Mouse (Mus musculus) common myeloid progenitor, adult 5-6 weeks (primary cell): Measurements from ENCODE around the gene Pold2. TPM values are rescaled to one million over a fixed set of nuclear protein-coding genes. Genes with fewer than 3 reads are reported as not detected.
A peak's percentile ranks its signal among the peaks of the same experiment; 100 is the strongest.
"Not testable (repeated sequence)": the region's sequence is repeated elsewhere in the genome, so short reads cannot be mapped to it uniquely, and the experiment has no call there.

Experiments used
- ATAC-seq: replicated peaks from 2 replicates; pipeline ENCODE4 v1.8.0; 2016; ENCODE audit warnings: low read depth, mild to moderate bottlenecking, moderate TSS enrichment, inconsistent platforms; ENCODE audit not compliant: poor library complexity, severe bottlenecking
- total RNA-seq: library from RNA; stranded (forward); fragments of 200-1000, 187-1606 nt; gene quantifications from 2 replicates; pipeline ENCODE4 v1.2.3, GENCODE M21; 2017

Gene Pold2
- total RNA-seq, 1 experiment from 2014 or later = 61.2 TPM

DNA sequence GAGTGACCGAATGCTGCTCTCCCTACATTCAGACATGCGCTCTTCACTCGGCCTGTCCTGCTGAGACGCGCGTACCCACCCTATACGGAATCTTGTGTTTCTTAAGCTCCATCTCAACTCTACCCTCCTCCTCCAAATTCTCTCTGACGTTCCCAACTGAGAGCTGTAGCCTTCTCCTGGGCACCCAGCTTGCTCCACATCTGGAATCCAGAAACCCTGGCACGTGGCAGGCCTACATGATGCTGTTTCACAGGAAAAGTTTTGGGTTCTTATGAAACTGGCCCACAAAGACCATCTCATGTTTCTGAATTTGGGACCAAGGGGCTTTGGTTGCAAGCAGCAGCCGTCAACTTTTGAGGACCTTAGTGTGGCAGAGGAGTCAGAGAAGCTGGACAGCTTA is 21.2 kb upstream of the Pold2 start:
- ATAC-seq = no peak

DNA sequence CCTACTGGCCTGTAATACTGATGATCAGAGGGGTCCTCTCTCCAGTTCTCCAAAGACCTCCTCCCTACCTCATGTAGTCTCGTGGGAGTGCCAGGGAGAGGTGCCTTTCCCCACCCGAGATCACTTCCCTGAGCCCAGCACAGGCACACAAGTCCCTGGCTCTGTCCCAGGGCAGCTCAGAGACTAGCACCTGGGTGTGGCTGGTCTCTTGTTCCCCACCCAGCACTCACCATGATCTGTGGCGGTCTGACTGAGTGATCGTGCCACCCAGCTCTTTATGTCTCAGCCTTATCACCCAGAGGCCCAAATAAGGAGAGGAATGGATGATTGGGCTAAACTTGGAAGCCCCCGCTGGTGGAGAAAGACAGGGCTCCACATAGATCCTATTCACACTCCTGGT is 20.4 kb upstream of the Pold2 start, which contains the start of gene Myl7:
Gene Myl7, minus strand, starts transcription at position 252 of the 400 bp plus-strand sequence.
- no peak for ATAC-seq

DNA sequence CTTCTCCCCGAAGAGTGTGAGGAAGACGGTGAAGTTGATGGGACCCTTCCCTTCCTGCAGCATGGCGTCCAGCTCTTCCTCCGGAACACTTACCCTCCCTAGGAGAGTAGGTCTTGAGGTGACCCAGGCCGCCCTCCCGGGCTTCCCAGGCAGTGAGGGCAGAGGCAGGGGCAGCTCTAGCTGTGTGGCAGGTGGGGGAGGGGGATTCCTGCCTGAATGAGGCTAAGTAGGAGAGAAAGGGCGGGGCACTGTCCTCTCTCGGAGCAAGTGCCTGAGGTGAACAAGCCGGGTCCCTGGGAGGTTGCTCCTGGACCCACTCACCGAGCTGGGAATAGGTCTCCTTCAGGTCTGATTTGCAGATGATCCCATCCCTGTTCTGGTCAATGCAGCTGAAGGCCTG is 19.7 kb upstream of the Pold2 start:
- no peak for ATAC-seq

DNA sequence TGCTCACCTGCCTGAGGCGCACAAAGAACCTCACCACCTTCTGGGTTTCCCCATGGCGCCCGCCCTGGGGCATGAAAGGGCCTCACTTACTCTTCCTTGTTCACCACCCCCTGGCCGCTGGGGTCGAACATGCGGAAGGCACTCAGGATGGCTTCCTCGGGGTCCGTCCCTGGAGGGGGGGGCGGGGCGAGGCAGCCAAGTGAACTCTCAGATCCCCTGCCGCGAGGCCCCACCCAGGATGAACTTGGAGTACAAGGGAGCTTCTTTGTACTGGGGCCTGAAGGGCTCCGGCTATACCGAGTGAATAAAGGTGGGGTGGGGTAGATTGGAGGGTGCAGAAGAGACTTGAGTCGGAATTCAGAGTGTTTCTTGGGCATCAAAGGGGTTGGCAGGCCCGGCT is 19.1 kb upstream of the Pold2 start:
- no peak for ATAC-seq

DNA sequence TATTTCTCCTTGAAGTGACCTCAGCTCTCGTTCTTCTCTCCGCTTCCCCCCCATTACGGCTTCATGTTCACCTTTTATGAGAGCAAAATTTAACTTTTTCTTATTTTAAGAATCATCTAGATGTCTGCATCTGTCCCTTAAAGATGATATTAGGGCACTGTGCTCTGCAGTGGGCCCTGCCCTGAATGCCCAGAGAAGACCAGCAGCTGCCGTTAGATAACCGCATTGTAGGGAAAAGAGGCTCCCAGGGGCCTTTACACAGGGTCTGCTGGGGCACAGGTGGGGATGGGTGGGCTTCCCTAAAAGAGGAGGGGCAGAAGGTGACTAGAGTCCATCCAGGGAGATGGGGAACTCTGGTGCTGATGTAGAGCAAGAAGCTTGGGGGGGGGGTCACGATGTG is 15.7 kb upstream of the Pold2 start:
- no peak for ATAC-seq

DNA sequence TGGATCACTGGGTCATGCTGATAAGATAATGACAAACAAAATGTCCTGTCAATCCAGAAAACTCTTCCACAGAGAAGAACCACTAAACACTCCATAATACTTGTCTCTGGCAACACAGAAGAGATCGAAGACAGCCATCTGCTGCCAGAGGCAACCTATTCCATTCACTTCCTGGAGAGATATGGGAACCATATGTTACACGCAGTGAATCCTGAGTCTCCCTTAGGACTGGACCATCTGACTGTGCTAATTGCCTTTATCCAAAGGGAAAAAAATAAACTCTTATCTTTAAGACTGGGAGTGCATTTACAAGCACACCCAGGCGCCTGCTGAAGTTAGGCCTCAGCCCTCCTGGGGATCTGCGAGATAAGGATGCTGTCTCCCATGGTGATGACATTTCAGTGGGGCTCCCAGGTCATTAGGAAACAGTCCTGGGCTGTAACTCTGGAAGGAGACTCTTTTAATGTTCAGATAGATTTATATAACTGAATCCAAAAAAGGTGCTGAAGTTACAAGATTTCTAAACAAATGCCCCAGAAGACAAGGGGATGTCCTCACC is 14.8 kb upstream of the Pold2 start:
- no peak for ATAC-seq

DNA sequence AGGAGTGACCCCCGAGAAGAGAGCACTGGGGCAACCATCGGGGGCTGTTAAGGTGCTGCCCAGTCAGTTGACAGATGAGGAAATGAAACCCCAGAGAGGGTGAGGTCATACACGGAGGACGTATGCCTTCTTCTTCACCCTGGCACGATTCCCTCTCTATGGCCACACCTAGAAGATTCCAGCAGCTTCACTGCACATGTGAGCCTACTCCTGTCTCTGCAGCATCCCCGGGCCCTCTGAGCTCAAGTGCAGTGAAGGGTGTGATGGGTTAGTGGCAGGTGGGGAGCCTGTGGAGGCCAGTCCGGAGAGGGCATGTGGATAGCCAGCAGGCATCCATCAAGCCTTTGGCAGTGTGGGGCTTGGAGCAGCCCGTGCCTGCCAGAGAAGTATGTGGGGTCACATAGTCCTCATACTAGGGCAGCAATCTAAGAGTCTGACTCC is 14.1 kb upstream of the Pold2 start:
- peak; percentile 62 for ATAC-seq

DNA sequence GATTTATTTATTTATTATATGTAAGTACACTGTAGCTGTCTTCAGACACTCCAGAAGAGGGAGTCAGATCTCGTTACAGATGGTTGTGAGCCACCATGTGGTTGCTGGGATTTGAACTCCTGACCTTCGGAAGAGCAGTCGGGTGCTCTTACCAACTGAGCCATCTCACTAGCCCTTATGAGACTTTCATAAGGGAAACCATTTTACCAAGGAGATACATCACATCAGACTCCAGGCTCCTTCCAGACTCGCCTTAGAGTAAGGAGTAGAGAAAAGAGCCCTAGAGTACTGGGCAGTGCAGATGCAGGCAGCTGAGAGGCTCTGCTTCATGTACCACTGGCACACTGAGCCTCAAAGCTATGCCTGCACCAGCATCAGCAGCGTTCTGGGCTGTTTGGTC is 10.5 kb upstream of the Pold2 start:
- not testable (repeated sequence) for ATAC-seq

DNA sequence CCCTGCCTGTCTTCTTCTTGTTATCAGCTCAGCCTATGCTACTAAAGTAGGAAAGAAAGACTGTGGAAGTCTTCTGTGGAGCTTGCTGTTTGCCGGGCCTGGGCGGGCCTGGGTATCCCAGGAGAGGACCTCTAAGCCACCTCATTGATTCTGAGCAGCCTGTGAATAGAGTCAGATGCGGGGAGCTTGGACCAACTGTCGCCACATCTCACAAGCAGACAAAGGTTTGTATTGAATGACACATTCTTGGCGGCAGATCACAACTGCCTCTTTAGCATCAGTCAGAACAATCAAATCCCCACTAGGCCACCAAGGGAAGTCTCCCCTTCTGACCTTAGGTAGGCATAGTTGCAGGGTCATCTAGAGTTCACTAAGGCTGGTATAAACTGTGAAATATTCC is 9.2 kb upstream of the Pold2 start:
- ATAC-seq = no peak

DNA sequence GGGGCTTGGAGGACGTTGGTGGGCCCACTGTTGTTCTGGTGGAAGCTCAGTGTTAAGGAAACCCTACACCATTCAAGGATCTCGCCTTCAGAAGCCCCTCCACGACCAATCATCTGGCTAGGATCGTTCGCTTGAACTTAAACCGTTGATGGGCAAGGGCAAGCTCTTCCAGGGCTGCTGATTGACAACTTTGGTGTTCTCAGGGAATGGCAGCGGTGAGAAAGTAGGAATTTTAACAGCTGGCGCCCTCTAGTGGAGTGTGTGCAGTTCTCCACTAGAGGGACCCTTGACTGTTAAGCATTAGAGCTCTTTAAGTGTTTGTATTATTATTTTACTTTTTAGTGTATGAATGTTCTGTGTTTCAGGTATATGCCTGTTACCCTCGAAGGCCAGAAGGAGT is 8.1 kb upstream of the Pold2 start:
- ATAC-seq = peak; percentile 72; the same call in 1 of the 2 replicates

DNA sequence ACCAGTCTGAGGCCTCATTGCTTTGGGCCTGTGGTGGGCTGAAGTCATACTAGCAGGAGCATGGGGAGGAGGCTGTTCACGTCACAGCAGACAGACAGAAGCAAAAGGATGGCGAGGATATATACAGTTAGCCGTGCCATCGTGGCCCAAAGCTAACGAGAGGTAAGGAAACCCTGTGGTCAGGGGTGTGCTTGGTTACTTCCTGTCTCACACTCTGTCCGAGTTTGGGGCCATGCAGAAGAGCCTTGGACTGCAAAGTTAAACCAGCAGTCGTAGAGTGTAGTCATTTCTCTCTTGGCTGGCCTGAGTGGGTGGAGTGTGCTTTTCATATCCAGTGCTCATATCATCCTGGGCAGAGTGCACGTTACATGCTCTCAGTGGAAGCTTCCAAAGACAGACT is 4.4 kb upstream of the Pold2 start:
- peak; percentile 7; the same call in 1 of the 2 replicates for ATAC-seq

DNA sequence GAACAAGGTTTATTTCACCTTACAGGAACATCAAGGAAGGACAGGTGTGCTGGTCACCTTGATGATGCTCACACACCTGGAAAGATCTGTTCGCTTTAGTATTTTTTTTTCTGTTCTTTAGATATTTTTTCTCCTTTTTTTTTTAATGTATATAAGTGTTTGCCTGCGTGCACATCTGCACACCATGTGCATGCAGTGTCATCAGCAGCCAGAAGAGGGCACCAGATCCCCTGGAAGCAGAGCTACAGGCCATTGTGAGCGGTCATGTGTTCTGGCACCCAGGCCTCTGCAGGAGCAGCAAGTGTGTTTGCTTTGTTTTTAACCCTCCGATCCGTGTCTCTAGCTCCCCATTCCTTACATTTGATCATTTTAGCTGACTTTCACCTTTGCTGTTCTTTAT is 1.8 kb upstream of the Pold2 start:
- ATAC-seq = peak; percentile 30; the same call in 1 of the 2 replicates

DNA sequence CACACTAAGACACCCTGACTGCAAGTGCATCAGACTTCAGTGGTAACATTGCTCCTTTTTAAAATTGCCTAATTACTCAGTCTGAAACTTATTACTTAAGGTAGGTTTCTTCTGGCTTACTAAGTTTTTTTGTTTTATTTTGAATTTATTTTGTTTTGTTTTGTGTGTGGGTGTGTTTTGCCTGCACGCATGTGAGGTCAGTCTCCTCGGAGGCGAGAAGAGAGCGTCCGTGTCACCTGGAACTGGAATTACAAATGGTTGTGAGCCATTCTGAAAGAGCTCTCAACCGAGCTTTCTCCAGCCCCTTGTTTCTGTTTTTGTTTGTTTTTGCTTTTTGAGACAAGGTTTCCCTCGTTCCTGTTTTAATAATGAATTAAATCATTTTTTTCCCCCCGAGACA is 569 bp upstream of the Pold2 start:
- ATAC-seq = no peak

DNA sequence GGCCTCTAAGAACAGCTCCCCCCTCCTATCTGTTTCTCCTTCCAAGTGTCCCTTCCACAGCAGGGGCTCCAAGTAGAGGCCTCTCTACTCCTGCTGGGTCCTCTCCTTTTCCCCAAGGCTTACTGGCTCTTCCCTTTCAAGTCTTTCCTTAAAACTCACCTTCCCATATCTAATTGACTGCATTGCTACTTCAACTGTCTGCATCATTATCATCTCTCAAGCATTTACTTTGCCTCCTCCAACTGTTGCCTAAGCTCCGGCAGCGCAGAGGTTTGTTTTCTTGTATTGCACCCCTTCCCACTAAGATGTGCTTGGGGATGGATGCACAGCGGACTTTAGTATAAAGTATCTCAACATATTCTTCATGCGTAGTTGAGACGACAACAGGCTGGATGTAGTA is 671 bp downstream of the Pold2 start:
- no peak for ATAC-seq

DNA sequence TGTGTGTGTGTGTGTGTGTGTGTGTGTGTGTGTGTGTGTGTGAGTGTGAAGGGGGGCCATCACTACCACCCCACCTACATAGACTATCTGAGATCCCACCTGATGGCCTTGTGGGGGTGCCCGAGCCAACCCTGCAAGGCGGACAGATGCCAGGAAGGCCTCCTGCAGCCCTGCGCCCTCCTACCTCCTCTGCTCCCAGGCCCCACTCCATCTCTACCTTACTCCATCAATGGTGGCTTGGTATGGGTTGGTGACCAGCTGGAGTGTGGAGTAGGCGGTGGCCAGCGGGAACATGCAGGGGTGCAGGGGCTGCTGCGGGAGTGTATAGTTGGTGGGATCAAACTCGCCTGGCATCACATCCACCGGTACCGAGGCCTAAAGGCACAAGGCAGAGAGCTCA is 4.9 kb downstream of the Pold2 start:
- ATAC-seq = no peak

DNA sequence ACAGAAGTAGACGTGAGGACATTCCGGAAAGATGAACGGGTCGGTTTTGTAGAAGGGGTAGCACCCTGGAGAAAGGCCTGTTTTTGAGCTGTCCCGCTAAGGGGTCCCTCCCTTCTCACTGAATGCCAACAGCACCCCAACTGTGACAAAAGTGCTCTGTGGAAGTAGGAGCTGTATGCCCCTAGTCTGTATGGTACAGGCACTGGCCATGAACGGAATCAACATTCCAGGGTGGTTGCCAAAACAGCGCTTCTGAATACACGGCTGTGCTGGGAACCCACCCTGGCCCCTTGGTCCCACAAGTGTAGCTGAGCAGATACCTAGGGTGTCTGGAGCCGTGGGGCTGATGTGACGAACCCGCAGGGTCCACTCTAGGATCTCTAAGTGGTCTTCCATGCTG is 5.4 kb downstream of the Pold2 start:
- ATAC-seq = no peak

DNA sequence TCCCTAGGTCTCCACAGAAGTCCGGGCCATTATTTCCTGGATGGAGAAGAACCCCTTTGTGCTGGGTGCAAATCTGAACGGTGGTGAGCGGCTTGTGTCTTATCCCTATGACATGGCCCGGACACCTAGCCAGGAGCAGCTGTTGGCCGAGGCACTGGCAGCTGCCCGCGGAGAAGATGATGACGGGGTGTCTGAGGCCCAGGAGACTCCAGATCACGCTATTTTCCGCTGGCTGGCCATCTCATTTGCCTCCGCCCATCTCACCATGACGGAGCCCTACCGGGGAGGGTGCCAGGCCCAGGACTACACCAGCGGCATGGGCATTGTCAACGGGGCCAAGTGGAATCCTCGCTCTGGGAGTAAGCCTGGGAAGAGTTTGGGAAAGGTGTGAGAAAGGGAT is 8.0 kb downstream of the Pold2 start:
- ATAC-seq = no peak

DNA sequence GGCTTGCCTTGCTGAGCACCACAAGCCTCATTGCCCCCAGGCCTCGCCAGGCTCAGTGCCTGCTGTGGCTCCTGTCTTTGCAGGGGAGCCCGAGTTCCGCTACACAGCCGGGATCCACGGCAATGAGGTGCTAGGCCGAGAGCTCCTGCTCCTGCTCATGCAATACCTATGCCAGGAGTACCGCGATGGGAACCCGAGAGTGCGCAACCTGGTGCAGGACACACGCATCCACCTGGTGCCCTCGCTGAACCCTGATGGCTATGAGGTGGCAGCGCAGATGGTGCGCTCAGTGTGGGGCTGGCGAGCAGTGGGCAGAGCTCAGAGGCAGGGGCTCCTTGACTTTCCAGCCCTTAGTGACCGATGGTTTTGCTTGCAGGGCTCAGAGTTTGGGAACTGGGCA is 8.8 kb downstream of the Pold2 start:
- no peak for ATAC-seq

DNA sequence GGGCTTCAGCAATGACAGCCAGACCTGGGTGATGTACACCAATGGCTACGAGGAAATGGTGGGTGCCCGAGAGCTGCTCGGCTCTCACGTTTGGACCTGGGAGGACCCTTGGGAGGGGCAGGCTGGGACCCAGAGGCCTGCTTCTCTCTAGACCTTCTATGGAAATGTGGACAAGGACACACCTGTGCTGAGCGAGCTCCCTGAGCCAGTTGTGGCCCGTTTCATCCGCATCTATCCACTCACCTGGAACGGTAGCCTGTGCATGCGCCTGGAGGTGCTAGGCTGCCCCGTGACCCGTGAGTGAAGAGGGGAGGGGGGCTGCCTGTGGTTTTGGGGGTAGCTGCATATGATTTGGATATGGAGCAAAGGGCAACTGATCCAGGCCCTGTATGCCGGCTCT is 9.8 kb downstream of the Pold2 start:
- ATAC-seq = no peak

DNA sequence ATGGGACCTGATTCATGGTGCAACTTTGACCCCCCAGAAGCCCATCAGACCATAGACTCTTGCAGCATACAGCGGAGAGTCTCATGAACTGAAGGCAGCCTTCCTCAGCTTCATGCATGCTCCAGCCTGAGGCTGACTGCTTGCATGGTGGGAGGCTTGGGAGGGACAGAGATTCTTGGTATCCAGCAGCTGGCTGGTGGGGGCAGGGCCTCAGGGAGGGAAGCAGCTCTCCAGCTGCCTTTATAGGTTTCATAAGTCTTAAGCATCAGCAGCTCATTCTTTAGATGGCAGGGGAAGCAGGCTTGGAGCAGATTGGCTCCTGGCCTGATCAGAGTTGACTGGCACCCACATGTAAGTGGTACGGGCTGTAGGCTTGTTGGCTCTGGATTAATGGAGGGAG is 10.9 kb downstream of the Pold2 start:
- ATAC-seq = no peak

DNA sequence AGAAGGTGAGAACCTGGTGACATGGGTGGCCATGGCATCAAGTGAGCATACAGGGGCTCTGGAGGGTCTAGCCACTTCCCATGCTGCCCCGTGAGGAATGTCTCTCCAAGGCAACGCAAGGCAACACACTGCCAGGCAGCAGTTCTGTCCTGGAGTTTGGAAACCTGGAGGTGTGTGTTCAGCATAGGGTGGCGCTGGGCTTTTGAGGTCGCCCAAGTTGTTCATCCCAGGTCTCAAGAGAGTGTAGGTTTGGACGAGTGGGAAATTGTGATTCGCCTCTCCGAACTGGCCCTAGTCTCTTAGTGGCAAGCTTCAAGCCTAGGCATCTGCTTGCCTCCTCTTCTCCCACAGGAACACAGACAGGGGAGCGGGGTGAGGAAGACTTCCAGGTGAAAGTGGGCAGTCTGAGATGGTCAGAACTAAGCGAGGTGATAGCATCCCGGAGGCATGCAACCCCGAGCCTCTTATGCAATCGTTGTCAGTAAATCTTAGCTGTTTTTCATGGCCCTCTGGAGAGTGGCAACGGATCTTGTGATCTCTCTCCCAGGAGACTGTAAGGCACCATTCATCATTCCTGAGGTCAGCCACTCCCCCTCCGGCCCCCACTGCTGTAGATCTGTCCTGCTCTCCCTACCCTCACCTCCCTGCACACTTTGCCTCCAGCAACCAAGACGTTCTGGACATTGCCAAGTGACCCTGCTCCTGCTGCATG is 15.5 kb downstream of the Pold2 start:
- no peak for ATAC-seq
